31 mouse cellular contexts compared by ENCODE assay signal in the genomic region with DNA sequence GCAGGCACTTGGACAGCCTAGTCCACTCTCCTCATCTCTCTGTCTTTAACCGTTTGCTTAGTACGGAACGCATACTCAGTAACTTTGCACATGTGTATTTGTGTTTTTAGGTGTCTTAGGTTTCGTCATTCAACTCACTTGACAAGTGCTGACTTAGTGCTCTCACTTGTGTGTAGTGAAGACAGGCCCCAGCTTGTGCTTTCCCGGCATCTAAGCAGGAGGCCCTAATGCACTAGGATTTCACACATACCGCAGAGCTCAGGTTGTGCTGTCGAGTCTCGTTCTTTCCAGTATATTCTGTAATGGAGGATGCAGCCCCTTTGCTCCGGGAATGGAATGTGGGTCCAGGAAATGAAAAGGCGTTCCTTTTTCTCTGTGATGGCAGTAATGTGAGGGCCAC.
DNase-seq lines count a peak whose midpoint lies in the region; ATAC-seq and TF ChIP-seq lines count a peak whose summit lies in the region.
"Had no signal": no experiment of that assay in that cellular context is flagged by ENCODE, and none has a peak within 500 bp of the region (broad histone marks: within the 10 kb centered on the region; RNA-seq: fewer than 3 reads in every experiment).

No protein-coding gene starts in this region.

- H3K4me3 ChIP-seq in gastrocnemius, adult 2 months, result no peak overlapping the region
- no peak overlapping the region for H3K4me3 ChIP-seq in embryonic facial prominence, embryonic 15.5 days (replicated peaks)
- H3K4me3 ChIP-seq in stomach, postnatal 0 days (ENCODE audit: low read depth, low read length), result no peak overlapping the region
- no peak overlapping the region for H3K4me3 ChIP-seq in forebrain, embryonic 13.5 days
- H3K4me3 ChIP-seq: forebrain, embryonic 12.5 days; heart, embryonic 12.5 days; heart, embryonic 15.5 days; hindbrain, embryonic 10.5 days; hindbrain, embryonic 13.5 days; intestine, embryonic 15.5 days had no signal

- no peak for DNase-seq in gastrocnemius, adult 2 months
- DNase-seq in gastrocnemius, postnatal 4 days (ENCODE audit: low spot score in 2 of 2), result no peak
- peak; percentile 35 for DNase-seq in urinary bladder, postnatal 14 days (ENCODE audit: low spot score)
- no peak for DNase-seq in urinary bladder, postnatal 4 days (ENCODE audit: low spot score in 2 of 2)
- no peak for DNase-seq in stomach, postnatal 0 days (ENCODE audit: low spot score)
- no peak for DNase-seq in lung, adult 18-20 months
- DNase-seq: adrenal gland, adult 2 months; adrenal gland, postnatal 25 days; B cell, adult 2 months; cerebellum, adult 11-12 months; cerebellum, adult 8-10 months; cerebellum, postnatal 10 days; cerebellum, postnatal 36 days; embryo, embryonic 11 days; gastrocnemius, postnatal 14 days; heart, adult 18-20 months; heart, postnatal 10 days; heart, postnatal 36 days had no signal

- peak; percentile 43; the same call in 1 of the 2 replicates for ATAC-seq in embryonic facial prominence, embryonic 15.5 days (ENCODE audit: insufficient number of reproducible peaks, low FRiP score, low TSS enrichment, low read depth)
- no peak for ATAC-seq in stomach, postnatal 0 days (ENCODE audit: low FRiP score, low TSS enrichment)
- ATAC-seq in forebrain, embryonic 13.5 days, result no peak
- ATAC-seq: forebrain, embryonic 16.5 days; hindbrain, embryonic 16.5 days; intestine, embryonic 15.5 days; Patski had no signal

- no peak overlapping the region for H3K9ac ChIP-seq in embryonic facial prominence, embryonic 15.5 days
- H3K9ac ChIP-seq in stomach, postnatal 0 days (ENCODE audit: low read length), result no peak overlapping the region
- no peak overlapping the region for H3K9ac ChIP-seq in forebrain, embryonic 13.5 days
- H3K9ac ChIP-seq: forebrain, embryonic 12.5 days; heart, embryonic 12.5 days; heart, embryonic 15.5 days; hindbrain, embryonic 13.5 days; intestine, embryonic 15.5 days had no signal

- H3K4me1 ChIP-seq in embryonic facial prominence, embryonic 15.5 days, result peaks cover 17% of the 10 kb centered on the region
- no peaks in the 10 kb centered on the region for H3K4me1 ChIP-seq in stomach, postnatal 0 days (replicated peaks; ENCODE audit: control insufficient read depth, insufficient read depth)
- no peaks in the 10 kb centered on the region for H3K4me1 ChIP-seq in forebrain, embryonic 13.5 days
- H3K4me1 ChIP-seq: forebrain, embryonic 12.5 days; hindbrain, embryonic 13.5 days had no signal

- no peak for TF ChIP-seq EP300 in stomach, postnatal 0 days (optimal IDR thresholded peaks at IDR 0.05)

- peak overlapping the region; percentile 92 for H3K27ac ChIP-seq in gastrocnemius, adult 2 months
- H3K27ac ChIP-seq in embryonic facial prominence, embryonic 15.5 days (replicated peaks), result peak overlapping the region; percentile 52
- H3K27ac ChIP-seq in stomach, postnatal 0 days (replicated peaks), result peak overlapping the region; percentile 80
- no peak overlapping the region for H3K27ac ChIP-seq in forebrain, embryonic 13.5 days
- H3K27ac ChIP-seq: forebrain, embryonic 12.5 days; heart, embryonic 15.5 days; hindbrain, embryonic 10.5 days; hindbrain, embryonic 13.5 days; intestine, embryonic 15.5 days had no signal

- intact Hi-C loops in gastrocnemius, adult 2 months (cut with DNase I), result loop anchor here (5.0 to 10.0 kb wide), 2 partner anchors 126 to 328 kb away; no protein-coding TSS in a partner anchor

- 57% methylated on average over 10 of the region's 10 CpGs for WGBS in embryonic facial prominence, embryonic 15.5 days
- WGBS in stomach, postnatal 0 days, result 62% methylated on average over 10 of the region's 10 CpGs
- 89% methylated on average over 10 of the region's 10 CpGs for WGBS in forebrain, embryonic 13.5 days

- no peak overlapping the region for H3K4me2 ChIP-seq in embryonic facial prominence, embryonic 15.5 days (replicated peaks)
- no peak overlapping the region for H3K4me2 ChIP-seq in stomach, postnatal 0 days (replicated peaks; ENCODE audit: low read depth)
- H3K4me2 ChIP-seq in forebrain, embryonic 13.5 days, result no peak overlapping the region
- H3K4me2 ChIP-seq: forebrain, embryonic 12.5 days; heart, embryonic 12.5 days; heart, embryonic 15.5 days; hindbrain, embryonic 13.5 days; intestine, embryonic 15.5 days had no signal

- H3K9me3 ChIP-seq in embryonic facial prominence, embryonic 15.5 days (replicated peaks), result no peaks in the 10 kb centered on the region
- H3K9me3 ChIP-seq in stomach, postnatal 0 days (ENCODE audit: control insufficient read depth, low read length), result no peaks in the 10 kb centered on the region
- no peaks in the 10 kb centered on the region for H3K9me3 ChIP-seq in forebrain, embryonic 13.5 days (replicated peaks)
- H3K9me3 ChIP-seq: forebrain, embryonic 12.5 days; G1E; heart, embryonic 12.5 days; heart, embryonic 15.5 days; hindbrain, embryonic 10.5 days; hindbrain, embryonic 13.5 days; intestine, embryonic 15.5 days had no signal

- TF ChIP-seq CTCF in gastrocnemius, adult 2 months (IDR thresholded peaks at IDR 0.05), result no peak
- no peak for TF ChIP-seq CTCF in stomach, postnatal 0 days (IDR thresholded peaks at IDR 0.05; ENCODE audit: low read depth)

- H3K36me3 ChIP-seq in embryonic facial prominence, embryonic 15.5 days, result no peaks in the 10 kb centered on the region
- H3K36me3 ChIP-seq in stomach, postnatal 0 days (ENCODE audit: control insufficient read depth, insufficient read depth, low read length), result no peaks in the 10 kb centered on the region
- H3K36me3 ChIP-seq in forebrain, embryonic 13.5 days (ENCODE audit: poor library complexity, severe bottlenecking), result no peaks in the 10 kb centered on the region
- H3K36me3 ChIP-seq: forebrain, embryonic 12.5 days; heart, embryonic 12.5 days; heart, embryonic 15.5 days; hindbrain, embryonic 10.5 days; hindbrain, embryonic 13.5 days; intestine, embryonic 15.5 days had no signal

- H3K27me3 ChIP-seq in embryonic facial prominence, embryonic 15.5 days, result no peaks in the 10 kb centered on the region
- no peaks in the 10 kb centered on the region for H3K27me3 ChIP-seq in stomach, postnatal 0 days (ENCODE audit: control insufficient read depth, insufficient read depth, low read length)
- H3K27me3 ChIP-seq in forebrain, embryonic 13.5 days, result no peaks in the 10 kb centered on the region
- H3K27me3 ChIP-seq: CH12.LX; forebrain, embryonic 12.5 days; heart, embryonic 12.5 days; heart, embryonic 15.5 days; hindbrain, embryonic 13.5 days; intestine, embryonic 15.5 days; Patski had no signal
